Mouse (Mus musculus) c-Kit-positive CD71-negative TER-119-negative erythroid progenitor cells, embryonic 14.5 days (primary cell): ENCODE results near the gene Rhog.

Experiments
- DNase-seq: peaks from one replicate; pipeline ENCODE4 v3.0.0-alpha.2; 2013; ENCODE audit warnings: low read depth

Rhog gene

GRCm38 (mm10) chr7:102250631-102251214, 5.1 kb downstream of the Rhog start:
- peak; percentile 78 for DNase-seq

DNA sequence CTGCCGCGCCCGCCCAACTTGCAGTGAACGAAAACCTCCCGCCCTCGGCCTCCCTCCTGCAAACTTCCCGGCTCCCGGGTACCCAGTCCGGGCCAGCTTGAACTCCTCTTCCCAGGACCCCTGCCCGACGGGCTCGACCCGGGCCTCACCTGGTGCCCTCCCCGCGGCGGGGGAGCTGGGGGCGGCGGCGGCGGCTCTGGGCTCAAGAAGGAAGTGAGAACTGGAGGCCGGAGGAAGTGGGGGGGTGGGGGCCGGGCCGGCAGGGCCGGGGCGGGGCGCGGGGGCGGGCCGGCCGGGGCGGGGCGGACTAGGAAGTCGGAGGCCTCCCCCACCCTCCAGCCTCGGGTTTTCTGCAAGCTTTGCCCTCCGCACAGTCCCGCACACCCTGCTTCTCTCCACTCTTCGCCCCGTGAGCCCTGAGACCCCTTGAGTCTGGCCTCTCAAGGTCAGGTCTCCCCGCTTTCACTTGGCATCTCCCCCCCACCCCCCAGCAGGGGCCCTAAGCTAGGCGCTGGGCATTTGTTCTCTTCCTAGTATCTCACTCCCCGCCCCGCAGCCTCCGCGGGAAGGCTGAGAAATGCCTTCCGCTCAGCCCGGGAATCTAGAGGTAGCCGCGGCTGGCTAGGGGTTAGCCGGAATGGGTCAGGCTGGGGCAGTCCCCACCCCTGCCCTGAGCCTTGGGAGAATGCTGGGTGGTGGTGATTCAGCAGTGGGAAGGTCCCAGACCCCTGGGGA, 5.8 kb downstream of the Rhog start:
- peak; percentile 49 for DNase-seq

- no peak for DNase-seq
Observed at GRCm38 (mm10) chr7:102249531-102249895, 6.3 kb downstream of the Rhog start.

DNA sequence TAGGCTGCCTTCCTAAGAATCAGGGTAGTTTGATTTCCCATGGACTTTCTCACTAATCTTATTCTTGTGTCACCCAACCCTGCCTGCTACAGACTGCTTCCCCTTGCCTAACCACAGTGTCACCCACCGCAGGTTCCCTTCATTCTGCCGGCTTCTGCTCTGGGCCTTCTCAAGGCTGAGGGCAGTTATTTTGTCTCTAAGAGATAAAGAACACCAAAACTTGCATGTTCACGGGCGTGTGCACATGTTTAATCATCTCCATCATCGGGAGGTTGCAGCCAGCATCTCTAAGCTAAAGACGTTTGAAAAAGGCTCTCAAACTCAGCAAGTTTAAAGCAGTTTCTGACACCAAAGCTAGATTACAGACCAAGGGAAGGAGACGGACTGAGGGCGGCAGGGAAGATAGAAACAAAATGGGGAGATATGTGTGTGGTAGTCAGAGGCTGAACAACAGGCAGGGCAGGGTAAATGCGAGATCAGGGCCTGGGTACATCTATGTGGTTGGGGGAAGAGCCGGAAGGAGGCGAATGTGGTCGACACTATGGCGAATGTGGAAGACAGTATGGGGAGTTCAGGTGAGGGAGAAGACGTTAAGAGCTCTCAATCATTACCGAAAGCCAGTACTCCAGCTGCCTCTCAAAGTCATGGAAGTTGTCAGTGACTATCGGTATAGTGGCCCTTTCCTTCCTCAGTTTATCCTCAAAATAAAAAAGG, 7.0 kb downstream of the Rhog start:
- peak; percentile 47 for DNase-seq

- no peak for DNase-seq
Observed at GRCm38 (mm10) chr7:102246956-102247797, 8.7 kb downstream of the Rhog start.

GRCm38 (mm10) chr7:102246265-102246664, 9.6 kb downstream of the Rhog start:
- no peak for DNase-seq

GRCm38 (mm10) chr7:102245775-102246174, 10.1 kb downstream of the Rhog start:
- DNase-seq = no peak

DNA sequence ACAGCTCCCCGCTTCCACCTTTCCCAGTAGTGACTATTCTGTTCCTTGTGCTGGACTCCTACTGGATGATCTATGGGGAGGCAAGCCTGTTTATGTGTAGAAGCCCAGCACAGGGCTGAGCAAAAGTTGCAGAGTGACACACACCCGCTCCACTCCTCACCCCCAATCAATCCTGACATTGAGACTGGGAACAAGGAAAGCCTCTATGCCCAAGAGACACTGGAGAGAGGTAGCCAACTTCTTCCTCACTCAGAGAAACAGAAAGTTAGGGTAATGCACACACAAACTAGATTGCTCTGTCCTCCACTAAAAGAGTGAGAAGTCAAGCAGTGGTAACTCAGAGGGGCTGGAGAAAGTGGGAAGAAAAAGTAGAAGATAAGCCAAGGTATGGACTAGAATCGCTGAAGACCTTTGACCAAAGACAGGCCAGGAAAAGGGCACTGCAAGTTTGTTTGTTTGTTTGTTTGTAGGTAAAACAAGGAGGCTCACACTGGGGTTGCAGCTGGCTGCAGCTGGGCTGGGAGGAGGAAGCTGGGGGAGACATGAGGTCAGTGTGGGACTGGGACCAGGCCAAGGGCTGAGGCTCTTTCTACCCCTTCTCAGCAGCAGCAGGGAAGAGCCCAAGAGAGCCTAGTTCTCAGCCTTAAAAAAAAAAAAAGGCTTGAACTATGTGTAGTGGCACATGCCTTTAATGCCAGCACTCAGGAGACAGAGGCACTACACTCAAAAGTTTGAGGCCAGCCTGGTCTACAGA, 10.9 kb downstream of the Rhog start:
- no peak for DNase-seq

GRCm38 (mm10) chr7:102243870-102244269, 12.0 kb downstream of the Rhog start:
- DNase-seq = no peak

DNA sequence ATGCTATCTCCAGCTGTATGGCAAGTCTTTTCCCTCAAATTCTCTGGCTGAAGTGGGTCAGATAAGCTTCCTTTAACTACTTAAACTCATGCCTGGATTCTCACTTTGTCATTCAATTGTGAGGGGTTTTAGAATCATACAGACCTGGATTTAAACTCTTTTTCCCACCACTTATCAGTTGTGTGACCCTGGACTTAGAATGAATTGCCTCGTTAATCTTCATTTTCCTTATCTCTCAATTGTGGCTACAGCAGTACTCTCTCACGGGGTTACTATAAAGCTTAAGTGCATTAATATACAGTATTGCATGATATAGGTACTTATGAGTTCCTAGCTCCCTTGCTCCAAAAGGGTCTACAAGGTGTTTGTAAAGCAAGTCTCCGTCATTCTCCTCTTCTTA, 12.9 kb downstream of the Rhog start:
- no peak for DNase-seq

DNA sequence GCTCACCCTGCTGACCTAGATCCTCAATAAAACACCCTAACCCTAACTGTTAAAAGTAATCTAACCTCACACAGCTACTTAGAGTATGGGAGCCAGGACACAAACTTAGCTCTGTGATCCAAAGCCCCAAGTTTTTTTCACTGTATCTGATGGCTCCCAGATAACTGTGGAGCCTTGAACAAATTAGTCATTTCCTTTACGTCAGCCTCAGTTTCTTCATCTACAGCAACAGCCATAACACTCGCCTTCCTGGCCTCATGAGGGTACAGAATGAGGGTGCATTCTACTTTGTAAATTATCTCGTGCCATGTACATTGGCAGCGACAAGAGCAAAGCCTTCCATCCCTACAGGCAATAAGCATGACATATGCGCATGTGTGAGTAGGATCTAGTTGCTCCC, 13.5 kb downstream of the Rhog start:
- DNase-seq = no peak

DNA sequence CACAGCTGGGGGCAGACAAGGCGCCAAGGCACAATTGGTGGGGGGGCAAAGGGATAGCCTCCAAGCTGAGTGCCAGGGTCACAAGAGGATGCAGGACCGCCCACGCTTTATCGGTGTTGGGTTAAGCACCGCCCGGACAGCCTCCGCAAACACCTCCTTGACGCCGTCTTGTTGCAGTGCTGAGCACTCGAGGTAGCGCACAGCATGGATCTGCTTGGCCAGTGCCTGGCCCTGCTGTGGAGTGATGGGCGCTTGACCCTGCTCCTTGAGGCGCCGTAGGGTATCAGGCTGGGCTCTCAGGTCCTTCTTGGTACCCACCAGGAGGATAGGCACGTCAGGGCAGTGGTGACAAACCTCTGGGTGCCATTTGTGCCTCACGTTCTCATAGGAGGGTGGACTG, 16.3 kb downstream of the Rhog start:
- DNase-seq = no peak

GRCm38 (mm10) chr7:102238686-102239286, 17.1 kb downstream of the Rhog start:
- no peak for DNase-seq

DNA sequence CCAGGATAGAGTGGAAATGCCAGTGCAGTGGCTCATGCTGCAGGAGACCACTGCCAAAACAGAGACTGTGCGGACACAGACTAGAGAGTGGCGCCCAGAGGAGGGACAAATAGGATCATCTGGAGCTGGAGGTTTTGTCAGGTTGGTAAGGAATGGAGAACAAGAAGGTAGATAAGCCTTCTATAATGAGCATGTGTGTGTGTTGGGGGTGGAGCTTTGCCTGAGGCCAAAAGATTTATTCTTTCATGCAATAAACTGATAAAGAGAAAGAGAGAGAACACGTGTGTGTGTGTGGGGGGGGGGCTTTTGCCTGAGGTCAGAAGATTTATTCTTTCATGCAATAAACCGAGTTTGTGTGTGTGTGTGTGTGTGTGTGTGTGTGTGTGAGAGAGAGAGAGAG, 22.8 kb downstream of the Rhog start:
- DNase-seq = no peak

DNA sequence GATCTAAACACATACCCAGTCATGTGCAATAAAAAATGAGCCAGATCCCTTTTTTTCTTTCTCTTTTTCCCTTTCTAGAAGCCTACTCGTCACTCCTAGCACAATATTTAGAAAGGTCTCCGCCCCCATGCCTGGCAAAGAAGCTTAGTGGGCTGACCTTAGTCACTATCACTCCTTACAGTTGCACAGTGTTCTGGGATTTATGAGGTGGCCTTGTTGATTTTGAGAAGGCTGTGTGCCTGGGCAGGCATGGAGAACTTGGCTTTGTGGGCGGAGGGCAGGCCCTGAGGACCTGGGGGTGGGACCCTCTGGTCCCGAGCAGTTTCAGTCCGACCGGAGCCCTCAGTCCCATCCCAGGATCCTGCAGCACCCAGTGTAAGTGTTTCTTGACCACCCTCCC, 26.0 kb downstream of the Rhog start:
- DNase-seq = no peak

GRCm38 (mm10) chr7:102228049-102228670, 27.7 kb downstream of the Rhog start:
- DNase-seq = no peak

DNA sequence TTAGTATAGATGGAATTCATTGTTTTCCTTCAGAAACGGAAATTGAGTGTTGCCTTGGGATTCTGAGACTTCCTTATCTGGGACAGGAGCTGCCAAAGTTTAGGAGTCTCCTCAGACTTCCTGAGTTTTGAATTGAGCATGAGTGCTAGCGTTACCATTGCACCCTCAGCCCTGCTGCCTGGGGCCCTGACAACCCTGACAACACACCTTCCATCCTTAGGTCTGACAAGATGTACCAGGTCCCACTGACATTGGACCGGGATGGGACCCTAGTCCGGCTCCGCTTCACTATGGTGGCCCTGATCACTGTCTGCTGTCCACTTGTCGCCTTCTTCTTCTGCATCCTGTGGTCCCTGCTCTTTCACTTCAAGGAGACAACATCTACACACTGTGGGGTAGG, 29.8 kb downstream of the Rhog start:
- no peak for DNase-seq

GRCm38 (mm10) chr7:102223883-102224738, 31.7 kb downstream of the Rhog start:
- no peak for DNase-seq

GRCm38 (mm10) chr7:102222830-102223556, 32.9 kb downstream of the Rhog start:
- DNase-seq = no peak
